Mouse (Mus musculus) NIH3T3 (cell line): Measurements from ENCODE around the gene Gdpd1.
"Not testable (repeated sequence)": the region's sequence is repeated elsewhere in the genome, so short reads cannot be mapped to it uniquely, and the experiment has no call there.

ENCODE experiments used
- DNase-seq: peaks from one replicate; pipeline ENCODE4 v3.0.0-alpha.2; 2012; ENCODE audit warnings: low read depth

Gene Gdpd1

DNA sequence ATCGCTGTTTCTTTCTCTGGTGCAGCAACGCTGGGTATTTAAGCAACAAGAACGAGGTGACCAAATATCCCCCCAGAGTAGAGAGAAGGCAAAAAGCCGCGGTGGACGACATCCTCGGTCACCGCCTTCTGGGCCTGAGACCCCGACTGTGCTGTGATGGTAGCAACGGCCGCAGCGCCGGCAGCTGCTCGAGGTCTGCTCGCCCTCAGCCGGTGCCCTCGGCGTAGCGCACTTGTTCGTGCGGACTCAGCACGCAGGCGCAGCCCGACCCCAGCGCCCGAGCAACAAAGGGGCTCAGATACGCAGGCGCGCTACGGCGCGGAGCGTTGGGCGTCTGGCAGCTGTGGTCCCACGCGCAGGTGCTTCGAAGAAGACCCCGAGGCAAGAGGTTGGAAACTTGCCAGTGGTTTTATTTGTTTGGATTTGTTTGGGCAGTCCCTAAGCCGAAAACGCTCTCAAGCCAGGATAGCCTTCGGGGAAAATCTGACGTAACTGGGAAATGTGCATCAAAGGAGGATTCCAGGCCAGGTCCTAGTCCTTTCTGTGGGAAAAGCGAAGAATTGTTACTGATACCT lies at the start of gene Gdpd1:
Gdpd1 (minus strand) TSS at position 197 of the 575 bp plus-strand sequence.
- DNase-seq = peak; percentile 89

- DNase-seq = no peak
Observed at GRCm38 (mm10) chr11:87121864-87122263, 48.0 kb upstream of the Gdpd1 start.

- DNase-seq = no peak
Observed at GRCm38 (mm10) chr11:87110172-87110909, 36.5 kb upstream of the Gdpd1 start.

- peak; percentile 58 for DNase-seq
Observed at GRCm38 (mm10) chr11:87109519-87110171, 35.8 kb upstream of the Gdpd1 start.

GRCm38 (mm10) chr11:87108755-87109518 lies 35.1 kb upstream of the Gdpd1 start, which contains the start of gene Ska2:
Ska2 (plus strand) TSS chr11:87109234.
- peak; percentile 100 for DNase-seq

DNA sequence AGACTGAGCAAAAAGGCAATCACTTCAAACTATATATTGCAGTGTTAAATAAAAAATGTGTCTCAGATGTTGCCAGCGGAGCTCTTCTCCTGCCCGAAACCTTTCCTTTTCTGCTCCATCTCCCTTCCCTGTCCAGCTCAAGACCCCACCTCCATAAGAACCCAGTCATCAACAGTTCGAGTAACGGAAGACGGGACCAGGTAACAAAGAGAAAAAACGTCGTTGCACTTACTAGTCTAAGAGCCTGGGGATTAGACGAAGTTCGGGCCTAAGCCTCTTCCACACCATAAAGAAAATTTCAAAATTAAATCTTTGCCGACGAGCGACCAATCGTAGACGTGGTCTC lies 34.5 kb upstream of the Gdpd1 start, which contains the start of gene Prr11:
Prr11 (minus strand) TSS at position 300 of the 346 bp plus-strand sequence.
- no peak for DNase-seq

GRCm38 (mm10) chr11:87087142-87087541 lies 13.3 kb upstream of the Gdpd1 start:
- peak; percentile 17 for DNase-seq

DNA sequence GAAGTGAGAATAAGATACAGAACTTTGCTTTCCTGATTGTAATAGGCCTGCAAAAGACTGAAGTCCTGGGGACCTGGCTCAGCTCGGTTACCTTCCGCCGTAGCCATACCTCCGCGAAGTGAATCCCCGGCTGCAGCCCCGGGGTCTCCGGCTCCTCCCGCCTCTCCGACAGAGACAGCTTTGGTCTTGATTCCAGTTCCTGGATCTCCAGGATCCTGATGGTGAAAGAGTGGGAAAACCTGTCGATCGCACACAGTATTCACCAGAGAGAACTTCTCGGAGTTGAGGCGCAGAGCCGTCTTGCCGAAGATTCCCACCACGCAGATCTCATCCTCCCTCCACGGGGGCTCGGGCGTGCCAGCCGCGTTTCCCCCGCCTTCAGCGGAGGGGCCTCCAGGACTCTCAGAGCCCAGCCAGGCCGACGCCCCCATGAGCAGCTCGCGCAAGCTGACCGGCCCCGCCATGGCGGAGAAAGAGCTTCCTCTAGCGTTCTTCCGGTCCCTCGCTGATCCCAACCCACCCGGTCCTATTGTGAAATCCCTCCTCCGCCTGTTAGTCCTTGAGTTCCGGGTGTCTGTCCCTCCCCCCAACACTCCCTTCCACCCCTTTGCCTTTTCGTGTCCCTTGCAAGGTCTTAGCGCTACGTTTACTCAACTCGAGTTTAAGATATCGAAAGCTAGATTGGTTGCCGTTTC lies 12.6 kb upstream of the Gdpd1 start, which contains the start of gene Smg8:
Smg8 (minus strand) TSS at position 485 of the 695 bp plus-strand sequence.
- DNase-seq = peak; percentile 93

- DNase-seq = no peak
Observed at GRCm38 (mm10) chr11:87085461-87085860, 11.6 kb upstream of the Gdpd1 start.

GRCm38 (mm10) chr11:87083712-87084111 lies 9.8 kb upstream of the Gdpd1 start:
- DNase-seq = no peak

DNA sequence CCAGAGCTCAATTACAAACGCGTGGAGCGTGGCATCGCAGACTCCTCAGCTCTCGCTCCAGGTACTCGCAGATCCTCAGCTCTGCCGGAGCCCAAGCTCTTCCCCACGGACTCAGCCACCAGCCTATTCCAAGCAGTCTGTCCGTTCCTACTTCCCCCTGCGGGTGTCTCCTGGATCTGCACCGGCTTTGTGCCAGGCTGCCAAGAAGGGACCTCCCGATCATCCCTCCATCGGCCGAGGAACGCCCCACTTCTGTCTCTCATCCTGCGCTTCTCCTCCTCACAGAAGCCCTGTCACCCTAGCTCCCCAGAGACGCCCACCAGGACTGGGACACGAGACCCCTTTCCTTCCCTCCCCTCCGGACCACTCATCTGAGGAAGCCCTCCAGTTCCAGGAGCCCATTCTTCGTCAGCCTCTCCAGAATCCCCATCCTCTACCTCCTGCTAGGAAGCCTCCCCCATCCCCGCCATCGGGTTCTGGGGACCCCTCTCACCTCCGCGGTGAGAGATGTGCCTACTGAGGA lies 458 bp downstream of the Gdpd1 start:
- DNase-seq = peak; percentile 84

DNA sequence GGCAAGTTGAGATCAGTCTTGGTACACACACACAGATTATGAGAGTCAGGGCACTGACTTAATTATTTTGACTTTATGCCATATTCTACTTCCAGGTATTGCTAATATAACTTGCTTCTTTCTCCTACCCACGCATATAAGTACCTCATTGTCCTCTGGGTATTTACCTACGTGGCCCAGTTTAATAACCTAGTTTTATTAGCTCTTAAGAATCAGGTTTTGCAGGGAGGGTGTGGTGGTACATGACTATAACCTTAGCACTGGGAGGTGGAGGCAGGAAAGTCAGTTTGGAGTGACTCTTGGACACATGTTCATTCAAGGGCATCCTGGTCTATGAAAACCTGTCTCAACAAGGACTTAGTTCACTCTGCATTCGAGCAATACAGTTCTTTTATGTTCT lies 11.8 kb downstream of the Gdpd1 start:
- DNase-seq = no peak

GRCm38 (mm10) chr11:87060410-87060809 lies 13.5 kb downstream of the Gdpd1 start:
- DNase-seq = no peak

- no peak for DNase-seq
Observed at GRCm38 (mm10) chr11:87056286-87056685, 17.6 kb downstream of the Gdpd1 start.

DNA sequence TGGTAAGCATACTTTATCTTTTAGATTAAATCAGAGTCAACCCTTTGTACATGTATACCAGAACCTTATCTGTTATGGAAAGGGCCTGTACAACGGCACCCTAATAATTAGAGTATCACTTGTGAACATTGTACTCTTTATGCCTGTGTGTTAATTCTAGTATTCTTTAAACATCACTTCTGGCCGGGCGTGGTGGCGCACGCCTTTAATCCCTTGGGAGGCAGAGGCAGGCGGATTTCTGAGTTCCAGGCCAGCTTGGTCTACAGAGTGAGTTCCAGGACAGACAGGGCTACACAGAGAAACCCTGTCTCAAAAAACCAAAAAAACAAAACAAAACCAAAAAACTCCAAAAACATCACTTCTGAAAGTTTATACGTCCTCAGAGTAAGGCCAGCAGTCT lies 25.0 kb downstream of the Gdpd1 start:
- not testable (repeated sequence) for DNase-seq

DNA sequence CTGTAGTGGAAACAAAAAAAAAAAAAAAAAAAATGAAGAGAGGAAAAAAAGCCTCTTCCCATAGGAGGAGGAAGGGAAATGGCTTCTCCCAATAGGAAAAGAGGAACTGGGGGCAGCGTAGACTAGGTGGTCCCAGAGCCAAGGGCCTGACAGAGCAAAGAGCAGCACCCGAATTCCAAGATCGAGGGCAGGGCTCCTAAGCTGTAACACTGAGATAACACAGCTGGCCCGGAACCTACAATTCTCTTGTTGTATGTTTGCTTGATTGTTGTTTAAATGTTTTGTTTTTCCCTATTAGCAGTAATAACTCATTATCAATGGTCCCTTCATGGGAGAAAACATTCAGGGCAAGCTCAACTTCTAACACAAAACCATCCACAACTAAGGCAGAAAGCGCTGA lies 26.9 kb downstream of the Gdpd1 start:
- no peak for DNase-seq

- no peak for DNase-seq
Observed at GRCm38 (mm10) chr11:87043052-87043451, 30.8 kb downstream of the Gdpd1 start.

DNA sequence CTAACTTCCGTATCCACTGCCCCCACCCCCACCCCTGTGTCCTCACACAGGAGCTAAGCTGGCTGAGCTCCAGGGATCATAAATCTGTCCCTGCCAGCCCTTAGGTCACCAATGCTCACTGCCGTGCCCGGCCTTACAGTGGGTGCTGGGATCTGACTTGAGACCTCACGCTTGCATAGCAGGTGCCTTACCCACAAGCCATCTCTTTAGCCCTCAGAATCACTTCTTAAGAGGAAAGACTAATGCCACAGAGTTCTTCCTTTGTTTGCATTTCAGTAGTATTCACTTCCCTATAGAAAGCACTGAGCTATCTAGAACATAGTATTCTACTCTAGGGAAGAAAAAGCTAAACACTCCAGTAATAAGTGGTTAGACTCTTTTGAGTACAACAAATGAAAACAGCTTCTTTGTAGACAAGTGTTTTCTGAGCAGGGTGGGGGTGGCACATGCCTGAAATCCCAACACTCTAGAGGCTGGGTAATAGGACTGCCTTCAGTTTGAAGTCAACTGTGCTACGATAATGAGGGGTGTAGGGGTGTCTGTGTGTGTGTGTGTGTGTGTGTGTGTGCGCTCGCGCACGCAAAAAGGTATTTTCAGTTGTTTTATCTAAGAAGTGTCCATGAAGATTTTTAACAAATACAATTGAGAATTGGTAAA lies 34.4 kb downstream of the Gdpd1 start:
- DNase-seq = no peak

DNA sequence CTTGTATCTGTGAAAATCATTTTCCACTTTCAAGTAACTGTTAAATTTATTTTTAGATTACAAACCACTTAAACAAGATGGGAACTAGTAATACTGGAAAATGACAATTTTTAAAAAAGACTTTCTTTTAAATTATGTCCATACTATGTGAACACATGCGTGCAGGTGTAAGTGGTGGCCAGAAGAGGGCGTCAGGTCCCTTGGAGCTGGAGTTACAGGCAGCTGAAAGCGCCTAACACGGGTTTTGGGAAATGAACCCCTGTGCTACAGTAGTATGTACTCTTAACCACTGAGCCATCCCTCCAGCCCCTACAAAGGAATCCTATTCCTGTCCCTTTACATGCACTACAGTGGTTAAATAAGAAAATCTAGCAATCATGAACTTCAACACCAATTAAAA lies 37.7 kb downstream of the Gdpd1 start:
- DNase-seq = no peak

DNA sequence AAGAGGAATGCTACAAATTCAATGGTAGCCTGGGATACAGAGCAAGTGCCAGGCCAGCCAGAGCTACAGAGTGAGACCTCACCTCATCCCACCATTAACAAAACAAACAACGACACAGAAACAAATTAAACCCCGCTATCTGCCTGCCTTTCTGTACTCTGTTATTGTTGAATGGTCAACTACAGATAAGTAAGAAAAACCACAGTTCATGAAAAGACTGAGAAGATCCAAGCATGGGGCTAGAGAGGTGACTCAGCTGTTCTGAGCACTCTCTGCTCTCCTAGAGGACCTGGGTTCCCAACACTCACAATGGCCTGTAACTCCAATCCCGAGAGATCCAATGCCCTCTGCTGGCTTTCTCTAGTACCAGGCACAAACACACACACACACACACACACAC lies 45.6 kb downstream of the Gdpd1 start:
- DNase-seq = no peak
